Mouse (Mus musculus) liver, adult 2 months (tissue): ENCODE measurements around the gene Usp3. TPM values are rescaled to one million over a fixed set of nuclear protein-coding genes. Genes with fewer than 3 reads are reported as not detected.

Experiments used
- DNase-seq: peaks from one replicate; pipeline ENCODE4 v3.0.0-alpha.2; 2011; ENCODE audit warnings: low read depth, low spot score; ENCODE audit errors: extremely low read depth
- H3K27ac ChIP-seq: fragments of 200-500 bp; replicated peaks from 2 replicates; pipeline ENCODE4 v1.5.1; 2012; ENCODE audit warnings: low read depth, mild to moderate bottlenecking, control low read depth, inconsistent platforms, low read length; ENCODE audit not compliant: insufficient read depth
- H3K27me3 ChIP-seq: fragments of 200-500 bp; 2 replicates; pipeline ENCODE4 v1.6.1; 2012; ENCODE audit warnings: mild to moderate bottlenecking, moderate library complexity, low read length, inconsistent platforms; ENCODE audit not compliant: control insufficient read depth, insufficient read depth
- H3K36me3 ChIP-seq: fragments of 200-500 bp; 2 replicates; pipeline ENCODE4 v1.6.1; 2012; ENCODE audit warnings: low read length, inconsistent platforms; ENCODE audit not compliant: control insufficient read depth, insufficient read depth
- H3K4me1 ChIP-seq: fragments of 200-500 bp; 2 replicates; pipeline ENCODE4 v1.6.1; 2011; ENCODE audit warnings: low read length; ENCODE audit not compliant: control insufficient read depth, insufficient read depth
- H3K4me3 ChIP-seq: fragments of 200-500 bp; 2 replicates; pipeline ENCODE4 v1.5.1; 2011; ENCODE audit warnings: low read depth, mild to moderate bottlenecking, control low read depth, low read length, moderate library complexity; ENCODE audit not compliant: insufficient read depth
- H3K79me2 ChIP-seq: fragments of 200-500 bp; 2 replicates; pipeline ENCODE4 v1.6.1; 2012; ENCODE audit warnings: inconsistent platforms, mild to moderate bottlenecking, low read length, moderate library complexity; ENCODE audit not compliant: control insufficient read depth, insufficient read depth
- H3K9ac ChIP-seq: fragments of 200-500 bp; 2 replicates; pipeline ENCODE4 v1.6.1; 2012; ENCODE audit warnings: low read depth, mild to moderate bottlenecking, control low read depth, inconsistent platforms, low read length
- CTCF ChIP-seq: fragments of 200-500 bp; IDR thresholded peaks from 2 replicates; pipeline ENCODE4 v1.5.1; 2011; ENCODE audit warnings: low read depth, low read length, control low read depth
- POLR2A ChIP-seq: fragments of 200-500 bp; IDR thresholded peaks from 2 replicates; pipeline ENCODE4 v1.6.1; 2011; ENCODE audit warnings: low read length, control low read depth; ENCODE audit not compliant: insufficient read depth; ENCODE audit errors: extremely low read depth
- WGBS: fragments of 180-500 bp; shearing (Covaris S2); methylation state at CpG from one replicate; pipeline ENCODE4 v1.1.7; 2018; 5-methylcytosine and 5-hydroxymethylcytosine counted together
- polyA plus RNA-seq: library from polyadenylated mRNA; depleted of rRNA; stranded (reverse); fragments of >200 nt; gene quantifications from 2 replicates; pipeline ENCODE4 v1.2.3, GENCODE M21; 2012
- total RNA-seq: library from RNA; depleted of rRNA; stranded (reverse); fragments of >200 nt; gene quantifications from 2 replicates; pipeline ENCODE4 v1.2.3, GENCODE M21; 2014

The Usp3 gene
- total and polyA plus RNA-seq, 2 experiments, result 11.2 to 37.7 TPM

DNA sequence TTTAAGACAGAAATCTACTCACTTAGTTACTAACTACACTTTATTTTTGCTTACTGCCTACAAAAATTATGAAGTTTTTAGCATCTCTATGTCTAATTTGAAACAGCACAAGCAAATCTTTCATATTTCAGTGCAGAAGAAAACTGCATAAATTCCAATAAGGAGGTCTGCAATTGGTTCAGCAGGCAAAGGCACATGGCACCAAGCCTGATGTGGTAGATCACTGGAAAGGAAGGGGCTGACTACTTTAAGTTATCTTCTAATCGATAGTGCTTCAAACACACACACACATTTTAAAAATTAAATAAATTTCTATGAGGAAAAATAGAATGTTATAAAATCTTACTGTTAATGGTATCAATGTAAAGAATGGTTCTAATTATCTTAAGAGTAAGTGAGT, 5.9 kb downstream of the Usp3 start:
- H3K4me1 ChIP-seq, result peaks cover 22% of the 10 kb centered on the region
- peaks cover 18% of the 10 kb centered on the region; the same call in 1 of the 2 replicates for H3K79me2 ChIP-seq
- H3K36me3 ChIP-seq, result no peaks in the 10 kb centered on the region
- no peaks in the 10 kb centered on the region for H3K27me3 ChIP-seq
- no peak overlapping the region for H3K4me3 ChIP-seq
- H3K9ac ChIP-seq, result no peak overlapping the region
- H3K27ac ChIP-seq, result no peak overlapping the region
- DNase-seq, result no peak
- 72% methylated on average over 1 of the region's 1 CpGs for WGBS
- TF ChIP-seq CTCF (no peak), POLR2A (no peak)

- H3K36me3 ChIP-seq, result no peaks in the 10 kb centered on the region
- peaks cover 16% of the 10 kb centered on the region; the same call in 1 of the 2 replicates for H3K79me2 ChIP-seq
- WGBS, result 49% methylated on average over 1 of the region's 1 CpGs
- peaks cover 22% of the 10 kb centered on the region for H3K4me1 ChIP-seq
- H3K9ac ChIP-seq, result no peak overlapping the region
- TF ChIP-seq POLR2A, result no peak
- TF ChIP-seq CTCF, result no peak
- no peak overlapping the region; the same call in 1 of the 2 replicates for H3K27ac ChIP-seq
- no peak for DNase-seq
- H3K27me3 ChIP-seq, result no peaks in the 10 kb centered on the region
- H3K4me3 ChIP-seq, result no peak overlapping the region
These were observed 6.4 kb downstream of the Usp3 start for GRCm38 (mm10) chr9:66586533-66586932.

GRCm38 (mm10) chr9:66585191-66585590, 7.8 kb downstream of the Usp3 start:
- no peak overlapping the region for H3K4me3 ChIP-seq
- DNase-seq, result no peak
- 41% methylated on average over 1 of the region's 1 CpGs for WGBS
- H3K4me1 ChIP-seq, result peaks cover 17% of the 10 kb centered on the region
- no peak overlapping the region for H3K9ac ChIP-seq
- peaks cover 11% of the 10 kb centered on the region; the same call in 1 of the 2 replicates for H3K79me2 ChIP-seq
- no peaks in the 10 kb centered on the region for H3K27me3 ChIP-seq
- no peak overlapping the region for H3K27ac ChIP-seq
- TF ChIP-seq CTCF (no peak), POLR2A (no peak)
- no peaks in the 10 kb centered on the region; the same call in 1 of the 2 replicates for H3K36me3 ChIP-seq

GRCm38 (mm10) chr9:66584176-66584575, 8.8 kb downstream of the Usp3 start:
- Histone ChIP-seq H3K27ac (no peak overlapping the region), H3K9ac (no peak overlapping the region), H3K27me3 (no peaks in the 10 kb centered on the region), H3K4me1 (peaks cover 14% of the 10 kb centered on the region), H3K36me3 (no peaks in the 10 kb centered on the region; the same call in 1 of the 2 replicates), H3K4me3 (no peak overlapping the region), H3K79me2 (peaks cover 17% of the 10 kb centered on the region; the same call in 1 of the 2 replicates)
- peak; percentile 70 for DNase-seq
- TF ChIP-seq POLR2A (no peak), CTCF (no peak)

GRCm38 (mm10) chr9:66583244-66583643, 9.7 kb downstream of the Usp3 start:
- Histone ChIP-seq H3K9ac (no peak overlapping the region), H3K4me1 (peaks cover 14% of the 10 kb centered on the region), H3K27me3 (no peaks in the 10 kb centered on the region), H3K27ac (no peak overlapping the region), H3K79me2 (peaks cover 21% of the 10 kb centered on the region), H3K4me3 (no peak overlapping the region), H3K36me3 (no peaks in the 10 kb centered on the region; the same call in 1 of the 2 replicates)
- no peak for DNase-seq
- 92% methylated on average over 1 of the region's 1 CpGs for WGBS
- TF ChIP-seq POLR2A, result no peak
- TF ChIP-seq CTCF, result no peak

GRCm38 (mm10) chr9:66581694-66582093, 11.2 kb downstream of the Usp3 start:
- H3K27ac ChIP-seq, result no peak overlapping the region
- H3K79me2 ChIP-seq, result peaks cover 22% of the 10 kb centered on the region
- peaks cover 10% of the 10 kb centered on the region for H3K4me1 ChIP-seq
- no peaks in the 10 kb centered on the region for H3K27me3 ChIP-seq
- 93% methylated on average over 3 of the region's 3 CpGs for WGBS
- no peak for TF ChIP-seq CTCF
- TF ChIP-seq POLR2A, result no peak
- DNase-seq, result no peak
- H3K36me3 ChIP-seq, result no peaks in the 10 kb centered on the region; the same call in 1 of the 2 replicates
- no peak overlapping the region for H3K9ac ChIP-seq
- no peak overlapping the region for H3K4me3 ChIP-seq
